Mouse (Mus musculus) Muller cell, postnatal 12 days (primary cell): ENCODE results near the gene Lysmd4.

Experiments used
- DNase-seq: peaks from one replicate; pipeline ENCODE4 v3.0.0-alpha.2; 2015; ENCODE audit errors: inconsistent ontology term

Lysmd4 gene

GRCm38 (mm10) chr7:67222220-67222862 lies at the start of gene Lysmd4:
Gene Lysmd4, plus strand, starts transcription at chr7:67222544.
- DNase-seq = peak; percentile 97

GRCm38 (mm10) chr7:67173522-67174195 lies 48.7 kb upstream of the Lysmd4 start:
- peak; percentile 8 for DNase-seq

DNA sequence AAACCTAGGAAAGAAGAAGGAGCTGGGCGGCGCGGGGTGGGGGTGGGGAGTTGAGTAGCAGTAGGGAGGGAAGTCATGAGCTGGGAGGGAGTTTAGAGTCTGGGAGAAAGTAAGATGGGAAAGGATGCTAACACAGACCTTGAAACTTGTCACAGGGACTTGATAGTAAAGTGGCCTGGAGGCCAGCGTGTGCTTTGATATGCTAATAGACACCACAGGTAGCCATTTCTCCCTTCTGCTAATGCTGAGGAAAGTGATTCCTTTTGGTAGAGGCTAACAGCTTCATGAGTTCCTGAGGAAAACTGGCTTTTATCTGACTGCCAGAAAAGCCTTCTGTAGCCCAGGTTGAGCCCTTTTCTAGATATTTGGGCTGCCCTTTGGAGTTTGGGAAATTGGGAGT lies 38.6 kb upstream of the Lysmd4 start:
- no peak for DNase-seq

GRCm38 (mm10) chr7:67199412-67199811 lies 22.9 kb upstream of the Lysmd4 start:
- peak; percentile 53 for DNase-seq

- DNase-seq = no peak
Measured at GRCm38 (mm10) chr7:67203625-67204024, 18.7 kb upstream of the Lysmd4 start.

DNA sequence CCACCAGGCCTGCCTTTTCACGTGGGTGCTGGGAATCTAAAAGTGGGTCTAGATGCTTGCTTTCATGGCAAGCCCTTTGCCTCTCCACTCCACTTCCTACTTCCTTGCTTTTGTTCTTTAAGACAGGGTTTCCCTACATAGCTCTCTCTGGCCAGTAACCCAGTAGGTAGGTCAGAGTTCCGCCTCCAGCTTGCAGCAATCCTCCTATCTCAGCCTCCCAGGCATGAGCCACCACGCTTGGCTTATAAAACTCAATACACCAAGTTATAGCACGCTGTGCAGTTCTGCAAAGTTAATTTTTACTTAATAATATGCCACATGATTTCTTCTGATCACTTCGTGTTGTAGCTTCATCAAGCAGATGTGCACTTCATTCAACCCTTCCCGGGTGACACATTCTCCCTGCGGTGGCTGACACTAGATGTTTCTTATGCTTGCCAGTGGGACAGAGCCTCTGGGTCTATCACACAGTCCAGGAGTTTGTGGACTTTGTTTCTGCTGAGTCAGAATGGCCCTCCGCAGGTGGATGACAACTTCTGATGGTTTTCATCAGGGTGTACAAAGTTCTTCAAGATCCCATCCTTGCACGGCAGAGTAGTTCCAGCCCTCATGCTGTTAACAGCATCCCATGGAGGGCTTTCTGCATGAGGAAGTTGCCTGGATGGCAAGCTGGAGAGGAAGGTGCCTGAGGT lies 16.5 kb upstream of the Lysmd4 start:
- DNase-seq = no peak

DNA sequence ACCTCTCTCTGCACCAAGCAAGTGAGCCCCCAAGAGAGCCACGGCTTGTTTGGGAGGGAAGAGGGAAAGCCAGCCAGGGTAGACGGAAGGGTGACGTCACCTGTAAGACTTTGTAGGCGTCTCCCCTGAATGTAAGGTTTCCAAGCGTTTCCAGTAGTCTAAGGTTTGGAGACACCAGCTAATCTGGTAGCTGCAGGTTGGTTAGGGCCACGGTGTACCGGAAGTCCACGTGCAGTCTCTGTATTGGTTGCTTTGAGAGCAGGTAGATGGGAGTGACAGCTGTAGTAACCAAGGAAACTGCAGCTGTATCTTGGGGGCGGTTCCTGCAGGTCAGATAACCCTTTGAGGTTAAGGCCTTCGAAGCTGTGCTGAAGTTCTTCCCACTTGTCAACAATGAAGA lies 15.8 kb upstream of the Lysmd4 start:
- DNase-seq = no peak

GRCm38 (mm10) chr7:67207701-67208100 lies 14.6 kb upstream of the Lysmd4 start:
- DNase-seq = no peak

DNA sequence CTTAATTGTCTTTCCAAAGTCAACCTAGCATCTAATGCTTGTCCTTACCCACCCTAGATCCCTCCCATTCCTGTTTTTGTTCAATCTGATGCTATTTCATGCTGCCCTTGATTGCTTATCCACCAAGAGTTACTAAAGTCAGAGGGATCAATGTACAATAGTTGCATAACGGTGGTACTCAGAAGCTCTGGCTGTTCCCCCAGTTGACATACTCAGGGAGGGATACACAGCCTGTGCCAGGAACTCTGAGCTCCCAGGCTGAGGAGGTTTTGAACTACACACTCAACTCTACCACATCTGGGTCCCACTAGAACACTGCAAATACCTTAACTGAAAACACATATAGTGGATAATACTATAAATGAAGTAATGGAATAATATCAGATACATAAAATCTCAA lies 14.0 kb upstream of the Lysmd4 start:
- no peak for DNase-seq

- no peak for DNase-seq
Measured at GRCm38 (mm10) chr7:67210004-67210833, 12.1 kb upstream of the Lysmd4 start.

DNA sequence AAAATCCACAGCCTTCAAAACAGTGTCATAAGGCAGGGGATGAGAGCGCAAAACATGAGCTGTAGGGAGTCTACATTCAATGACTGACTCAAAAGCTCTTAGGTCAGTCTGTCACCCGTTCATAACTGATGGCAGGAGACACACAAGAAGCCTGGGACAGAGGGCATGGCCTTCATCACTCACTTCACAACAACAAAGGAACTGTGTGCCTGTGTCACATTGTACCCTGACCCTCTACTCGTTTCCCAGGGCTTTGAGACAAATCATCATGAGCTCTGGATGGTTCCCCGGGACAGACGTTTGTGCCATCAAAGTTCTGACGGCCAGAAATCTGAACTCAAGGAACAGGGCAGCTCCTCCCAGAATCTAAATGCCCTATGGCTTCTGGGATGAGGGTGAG lies 11.0 kb upstream of the Lysmd4 start:
- DNase-seq = no peak

DNA sequence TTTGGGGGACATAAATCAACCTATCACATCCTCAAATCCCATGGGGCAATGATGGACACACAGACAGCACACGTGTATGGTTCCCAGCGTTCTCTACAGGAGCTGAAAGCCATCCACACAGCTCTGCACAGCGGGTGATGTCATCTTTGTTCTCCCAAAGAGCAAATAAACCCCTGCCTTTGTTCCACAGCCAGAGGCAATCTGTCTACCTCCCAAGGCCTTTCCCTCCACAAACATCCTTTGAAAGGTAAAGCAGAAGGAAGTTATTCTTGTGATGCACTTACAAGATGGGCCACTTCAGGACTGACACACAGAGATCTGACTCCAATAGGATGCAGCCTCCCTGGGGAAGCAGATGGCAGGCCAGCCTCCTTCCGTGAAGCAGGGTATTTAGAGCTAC lies 10.4 kb upstream of the Lysmd4 start:
- no peak for DNase-seq

DNA sequence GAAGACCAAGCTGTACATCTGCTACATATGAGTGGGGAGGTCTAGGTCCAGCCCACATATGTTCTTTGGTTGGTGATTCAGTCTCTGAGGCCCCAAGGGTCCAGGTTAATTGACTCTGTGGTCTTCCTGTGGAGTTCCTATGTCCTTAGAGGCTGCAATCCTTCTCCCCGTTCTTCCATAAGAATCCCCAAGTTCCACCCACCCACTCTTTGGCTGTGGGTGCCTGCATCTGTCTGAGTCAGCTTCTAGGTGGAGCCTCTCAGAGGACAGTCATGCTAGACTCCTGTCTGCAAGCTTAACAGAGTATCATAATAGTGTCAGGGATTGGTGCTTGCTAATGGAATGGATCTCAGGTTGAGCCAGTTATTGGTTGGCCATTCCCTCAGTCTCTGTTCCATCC lies 8.8 kb upstream of the Lysmd4 start:
- no peak for DNase-seq

DNA sequence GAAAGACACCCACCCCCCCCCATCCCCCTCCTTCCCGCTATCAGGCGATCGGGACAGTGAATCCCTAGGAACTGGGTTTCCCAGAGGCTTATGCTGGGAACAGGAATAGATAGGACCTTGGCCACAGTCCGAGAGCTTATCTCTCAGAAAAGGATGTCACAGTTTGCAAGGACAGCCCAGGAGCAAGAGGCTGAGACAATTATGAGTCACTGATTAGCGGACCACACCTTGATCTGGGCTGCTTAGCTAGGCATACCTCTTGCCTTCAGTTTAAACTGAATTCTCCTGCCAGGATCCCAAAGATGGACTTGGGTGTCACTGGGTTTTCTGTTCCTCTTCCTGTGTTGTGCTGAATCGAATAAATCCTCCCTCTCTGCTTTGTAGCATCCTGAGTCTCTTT lies 6.0 kb upstream of the Lysmd4 start:
- DNase-seq = no peak

DNA sequence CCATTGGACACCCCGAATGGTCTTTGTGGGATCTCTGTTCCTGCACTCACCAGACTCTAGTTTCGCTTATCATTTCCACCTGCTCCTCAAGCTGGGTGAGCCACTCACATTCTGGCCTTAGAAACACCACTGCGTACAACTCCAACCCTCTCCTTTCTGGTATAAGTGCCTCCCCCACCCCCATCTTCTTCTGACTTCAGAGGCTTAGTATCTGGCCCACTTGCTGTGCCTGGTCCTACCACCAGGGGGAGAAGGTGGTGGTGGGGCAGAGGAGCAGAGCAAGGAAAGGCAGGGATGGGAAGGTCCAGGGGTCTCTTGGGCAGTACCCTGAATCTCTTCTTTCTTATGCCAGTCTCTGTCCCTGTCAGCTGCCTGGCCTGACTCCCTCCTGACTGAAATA lies 5.3 kb upstream of the Lysmd4 start:
- DNase-seq = peak; percentile 61

DNA sequence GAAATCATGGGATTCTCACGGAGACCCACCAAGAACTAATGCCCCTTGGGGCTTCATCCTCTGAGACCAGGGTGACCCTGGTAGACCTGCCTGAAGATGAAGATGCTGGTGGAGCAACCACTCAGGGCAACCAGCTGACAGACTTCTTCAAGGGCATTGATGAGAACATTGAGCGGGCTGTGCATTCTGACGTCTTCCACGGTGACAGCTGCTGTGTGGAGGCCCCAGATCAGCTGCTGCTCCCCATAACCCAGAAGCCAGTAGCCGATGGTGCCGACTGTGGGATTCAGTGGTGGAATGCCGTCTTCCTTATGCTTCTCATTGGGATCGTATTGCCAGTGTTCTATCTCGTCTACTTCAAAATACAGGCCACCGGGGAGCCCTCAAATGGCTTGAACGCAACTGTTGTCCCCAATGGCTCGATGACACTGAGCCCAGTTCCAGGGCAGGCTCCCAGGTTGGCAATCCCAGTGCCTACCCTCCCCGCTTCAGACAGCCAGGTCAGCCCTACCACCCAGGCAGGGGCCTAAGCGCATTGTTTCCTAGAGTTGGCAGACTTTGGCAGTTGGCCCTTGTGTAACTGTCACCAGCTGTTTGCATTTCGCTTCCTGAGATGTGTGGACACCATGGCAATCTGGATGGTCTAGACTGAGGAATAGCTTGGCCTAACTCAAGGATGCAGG lies 3.7 kb downstream of the Lysmd4 start:
- DNase-seq = no peak

DNA sequence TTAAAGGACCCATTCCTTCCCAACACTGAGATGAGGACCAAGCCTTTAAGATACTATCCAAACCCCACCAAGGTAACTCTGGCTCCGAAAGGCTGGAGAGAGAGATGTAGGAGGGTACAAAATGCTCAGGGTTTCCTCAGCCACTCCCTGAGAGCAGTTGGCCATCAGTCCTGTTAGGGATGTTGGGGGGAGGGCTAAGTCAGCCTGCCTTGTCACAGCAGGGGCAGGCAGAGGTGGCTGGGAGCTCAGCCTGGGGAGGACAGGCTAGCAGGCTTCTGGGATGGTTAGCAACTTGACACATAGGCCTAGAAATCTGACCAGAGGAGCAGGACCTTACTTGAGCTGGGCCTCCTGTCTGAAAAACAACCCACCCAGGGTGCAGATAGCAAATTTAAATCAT lies 5.2 kb downstream of the Lysmd4 start:
- DNase-seq = no peak

- no peak for DNase-seq
Measured at GRCm38 (mm10) chr7:67228390-67228789, 6.0 kb downstream of the Lysmd4 start.

DNA sequence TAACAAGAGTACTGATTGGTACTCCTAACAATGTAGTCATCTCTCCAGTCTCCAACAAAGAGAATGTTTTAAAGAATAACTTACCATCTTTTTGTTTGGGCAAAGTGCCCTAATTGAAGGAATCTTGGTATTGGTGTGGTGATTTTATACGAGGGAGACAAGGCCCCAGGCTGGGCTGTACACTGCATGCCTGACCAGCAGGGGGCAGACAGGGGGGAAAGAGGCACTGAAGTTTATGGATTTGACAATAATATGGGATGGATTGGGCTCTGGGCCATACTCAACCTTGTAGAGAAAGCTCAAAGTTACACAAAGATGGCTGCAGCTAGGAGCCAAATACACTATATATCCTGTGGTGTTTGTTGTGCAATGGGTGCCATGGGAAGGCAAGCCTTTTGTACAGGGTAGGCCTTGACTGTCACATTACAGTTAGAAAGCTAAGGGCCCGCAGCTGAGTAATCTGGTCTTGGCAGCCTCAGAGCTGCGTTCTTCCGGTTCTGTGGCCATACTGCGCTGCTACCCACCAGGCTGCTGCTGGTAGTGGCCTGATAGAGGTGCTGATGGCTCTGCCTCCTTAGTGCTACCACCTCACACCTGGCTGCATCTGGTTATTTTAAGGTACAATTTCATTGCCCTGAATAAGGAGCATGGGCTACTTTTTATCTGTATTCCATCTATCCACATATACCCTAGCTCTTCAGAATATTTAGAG lies 6.7 kb downstream of the Lysmd4 start:
- no peak for DNase-seq

GRCm38 (mm10) chr7:67229701-67230100 lies 7.4 kb downstream of the Lysmd4 start:
- DNase-seq = no peak

DNA sequence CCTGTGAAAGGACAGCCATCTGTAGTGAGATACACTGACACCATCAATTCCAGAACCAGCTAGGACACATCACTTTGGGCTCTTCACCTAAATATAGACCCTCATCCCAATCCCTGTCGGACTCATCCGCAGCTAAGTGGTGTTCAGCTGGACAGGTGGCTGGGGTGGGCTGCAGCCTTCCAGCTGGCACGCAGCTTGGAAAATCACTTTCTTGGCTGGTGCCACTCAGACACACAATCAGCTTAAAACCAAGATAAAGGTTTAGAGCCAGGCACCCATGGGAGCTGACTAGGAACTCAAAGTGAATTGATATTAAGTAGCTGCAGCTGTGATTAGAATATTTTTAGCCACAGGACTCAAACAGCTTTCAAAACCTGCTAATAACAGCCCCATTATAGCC lies 7.9 kb downstream of the Lysmd4 start:
- DNase-seq = no peak
